Mouse (Mus musculus): ENCODE results near the gene Sorcs2. TPM values are rescaled to one million over a fixed set of nuclear protein-coding genes. Genes with fewer than 3 reads are reported as not detected.

The Sorcs2 gene
- polyA plus RNA-seq, 1 experiment from 2014 or later = 21.2 TPM

DNA sequence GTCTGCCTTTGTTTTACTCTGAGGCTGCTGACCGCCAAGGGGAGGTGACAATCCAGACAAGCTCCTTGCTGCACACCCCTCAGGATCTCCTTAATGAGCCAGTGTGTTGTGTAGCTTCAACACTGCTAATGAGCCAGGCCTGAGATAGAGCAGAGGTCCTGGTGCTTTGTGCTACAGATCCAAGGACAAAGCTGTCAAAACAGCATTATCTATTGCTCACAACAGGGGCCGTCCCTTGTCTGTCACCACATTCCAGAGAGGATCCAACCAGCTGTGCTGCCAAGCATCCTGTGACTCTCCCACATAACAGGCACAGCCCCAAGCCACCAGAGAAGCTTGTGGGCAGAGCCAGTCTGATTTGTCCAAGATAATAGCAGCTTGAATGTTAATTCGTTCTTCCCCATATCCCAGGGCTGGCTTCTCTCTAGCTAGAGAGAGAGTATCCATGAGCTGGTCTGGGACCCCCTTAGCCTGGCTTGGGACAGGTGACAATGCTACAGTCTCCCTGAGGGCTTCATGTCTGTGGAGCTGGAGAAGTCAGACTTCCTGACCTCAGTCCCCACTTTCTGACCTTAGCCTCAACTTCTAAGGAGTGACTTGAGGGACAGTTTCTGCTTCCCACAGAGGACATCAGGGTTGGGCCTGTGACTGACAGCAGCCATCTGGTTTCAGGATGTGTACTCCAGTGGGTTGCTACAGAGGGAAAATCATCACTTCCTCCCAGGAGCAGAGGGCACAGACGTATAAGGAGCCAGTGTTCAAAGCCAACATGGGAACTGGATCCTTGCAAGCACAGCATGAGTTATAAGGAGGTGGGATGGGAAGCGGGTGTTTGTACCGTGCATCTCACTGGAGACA, 328.2 kb downstream of the Sorcs2 start:
- H3K27me3 ChIP-seq = no peaks in the 10 kb centered on the region
- no peak overlapping the region for H3K4me2 ChIP-seq
- WGBS = 44% methylated on average over 6 of the region's 6 CpGs
- H3K9me3 ChIP-seq = no peaks in the 10 kb centered on the region
- peak; percentile 80 for ATAC-seq (ENCODE audit: borderline replicate concordance, extremely low read depth, low FRiP score, low TSS enrichment)
- no peak overlapping the region for H3K4me3 ChIP-seq
- H3K36me3 ChIP-seq = no peaks in the 10 kb centered on the region
- peaks cover 18% of the 10 kb centered on the region for H3K4me1 ChIP-seq
- H3K27ac ChIP-seq = peak overlapping the region; percentile 66
- no peak overlapping the region for H3K9ac ChIP-seq

DNA sequence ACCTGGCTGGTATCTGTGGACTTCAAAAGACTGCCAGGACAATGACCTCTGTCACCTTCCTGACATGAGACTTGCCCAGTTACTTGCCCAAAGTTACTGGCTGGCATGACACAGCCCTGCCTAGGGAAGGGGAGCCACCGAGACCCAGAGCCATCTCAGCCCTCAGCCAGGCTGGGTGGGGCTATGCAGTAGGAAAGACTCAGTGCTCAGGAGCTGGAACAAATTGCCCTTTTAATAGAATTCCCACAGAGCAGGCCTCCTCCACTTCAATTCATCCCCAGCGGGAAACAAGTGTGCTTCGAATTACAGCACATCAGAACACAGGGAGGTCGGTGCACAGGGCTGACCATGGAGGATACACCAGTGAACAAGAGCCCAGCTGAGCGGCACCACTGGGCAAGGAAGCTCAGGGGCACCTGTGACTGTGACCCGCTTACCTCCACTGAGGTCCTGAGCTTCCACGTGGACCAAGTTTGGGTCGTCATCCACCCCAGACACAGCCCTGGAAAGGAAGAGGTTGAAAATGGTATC, 330.2 kb downstream of the Sorcs2 start:
- H3K9me3 ChIP-seq = no peaks in the 10 kb centered on the region
- no peak overlapping the region for H3K27ac ChIP-seq
- no peak overlapping the region for H3K9ac ChIP-seq
- no peak overlapping the region for H3K4me3 ChIP-seq
- H3K36me3 ChIP-seq = no peaks in the 10 kb centered on the region
- ATAC-seq (ENCODE audit: borderline replicate concordance, extremely low read depth, low FRiP score, low TSS enrichment) = no peak
- peaks cover 18% of the 10 kb centered on the region for H3K4me1 ChIP-seq
- H3K27me3 ChIP-seq = no peaks in the 10 kb centered on the region
- 73% methylated on average over 8 of the region's 8 CpGs for WGBS
- H3K4me2 ChIP-seq = no peak overlapping the region

DNA sequence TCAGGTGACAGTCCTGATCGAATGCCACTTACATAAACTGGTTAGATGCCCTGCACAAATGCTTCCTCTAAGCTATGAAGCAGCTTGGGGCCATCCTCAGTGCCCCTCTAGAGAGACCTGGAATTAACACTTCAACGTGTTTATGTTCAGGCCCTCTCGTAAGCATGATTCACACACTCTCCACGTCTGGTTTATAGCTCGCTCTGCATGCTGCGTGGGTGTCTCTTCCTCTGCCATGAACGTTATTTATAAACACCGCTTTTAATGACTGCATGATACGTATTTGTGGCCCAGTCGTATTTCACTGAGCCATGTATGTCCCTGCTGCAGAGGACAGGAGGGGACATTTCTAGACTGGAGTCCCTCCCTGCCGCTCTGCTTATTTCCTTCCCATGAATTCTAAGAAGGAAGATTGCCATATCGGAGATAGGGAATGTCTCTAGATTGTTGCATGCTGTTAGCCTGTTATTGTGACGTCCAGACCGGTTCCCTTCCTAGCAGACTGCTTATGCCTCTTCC, 340.1 kb downstream of the Sorcs2 start:
- Histone ChIP-seq H3K9me3 (no peaks in the 10 kb centered on the region), H3K4me3 (no peak overlapping the region), H3K4me1 (no peaks in the 10 kb centered on the region), H3K27ac (no peak overlapping the region), H3K4me2 (no peak overlapping the region), H3K27me3 (no peaks in the 10 kb centered on the region), H3K36me3 (no peaks in the 10 kb centered on the region), H3K9ac (no peak overlapping the region)
- WGBS = 71% methylated on average over 14 of the region's 14 CpGs
- no peak for ATAC-seq (ENCODE audit: borderline replicate concordance, extremely low read depth, low FRiP score, low TSS enrichment)

DNA sequence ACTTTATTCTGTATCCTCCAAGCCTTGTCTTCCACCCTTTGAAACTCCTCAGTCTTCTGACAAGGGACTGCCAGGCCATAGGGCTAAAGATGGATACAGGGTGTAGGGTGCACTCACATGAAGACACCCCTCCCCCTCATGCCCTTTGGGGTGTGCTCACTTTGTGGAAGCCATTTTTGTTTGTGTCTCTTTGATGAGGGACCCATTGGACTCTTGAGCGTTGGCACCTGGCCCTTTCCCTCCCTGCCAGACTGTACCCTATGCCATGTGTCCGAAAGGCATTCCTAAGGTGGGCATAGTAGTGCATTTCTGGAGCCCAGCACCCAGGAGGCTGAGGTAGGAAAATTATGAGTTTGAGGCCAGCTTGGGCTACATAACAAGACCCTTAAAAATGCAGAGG, 341.0 kb downstream of the Sorcs2 start:
- H3K4me3 ChIP-seq = no peak overlapping the region
- no peaks in the 10 kb centered on the region for H3K9me3 ChIP-seq

GRCm38 (mm10) chr5:36055876-36056275, 342.1 kb downstream of the Sorcs2 start:
- Histone ChIP-seq H3K27ac (no peak overlapping the region), H3K27me3 (no peaks in the 10 kb centered on the region), H3K9ac (no peak overlapping the region), H3K4me1 (no peaks in the 10 kb centered on the region), H3K36me3 (no peaks in the 10 kb centered on the region), H3K9me3 (no peaks in the 10 kb centered on the region), H3K4me3 (no peak overlapping the region), H3K4me2 (no peak overlapping the region)
- no peak for ATAC-seq (ENCODE audit: borderline replicate concordance, extremely low read depth, low FRiP score, low TSS enrichment)
- WGBS = 82% methylated on average over 14 of the region's 14 CpGs

More for the DNA sequence above, 341.0 kb downstream of the Sorcs2 start:
- Histone ChIP-seq H3K9ac (no peak overlapping the region), H3K4me2 (no peak overlapping the region), H3K4me1 (no peaks in the 10 kb centered on the region), H3K36me3 (no peaks in the 10 kb centered on the region), H3K27ac (no peak overlapping the region), H3K27me3 (no peaks in the 10 kb centered on the region)
- WGBS = 88% methylated on average over 2 of the region's 2 CpGs
- no peak for ATAC-seq (ENCODE audit: borderline replicate concordance, extremely low read depth, low FRiP score, low TSS enrichment)

DNA sequence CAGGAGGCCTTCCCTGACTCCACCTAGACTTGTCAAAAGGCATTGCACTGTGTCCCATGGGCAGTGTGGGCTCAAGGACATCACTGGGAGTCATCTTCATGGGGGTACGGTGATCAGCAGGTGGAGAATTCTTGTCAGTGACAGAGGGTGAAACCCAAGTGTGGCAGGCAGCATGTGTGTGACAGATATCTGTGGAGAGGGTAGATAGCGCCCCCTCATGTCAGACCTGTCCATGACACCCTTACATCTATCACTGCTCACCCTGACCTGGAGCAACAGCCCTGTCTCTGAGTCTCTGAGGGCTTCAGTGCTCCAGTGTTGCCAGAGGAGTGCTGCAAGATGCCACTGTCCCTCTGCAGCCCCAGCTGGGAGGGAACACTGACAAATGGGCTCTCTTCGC, 343.4 kb downstream of the Sorcs2 start:
- Histone ChIP-seq H3K4me3 (no peak overlapping the region), H3K4me1 (no peaks in the 10 kb centered on the region), H3K27ac (no peak overlapping the region), H3K9me3 (no peaks in the 10 kb centered on the region), H3K27me3 (no peaks in the 10 kb centered on the region), H3K36me3 (no peaks in the 10 kb centered on the region), H3K4me2 (no peak overlapping the region), H3K9ac (no peak overlapping the region)
- ATAC-seq (ENCODE audit: borderline replicate concordance, extremely low read depth, low FRiP score, low TSS enrichment) = no peak
- 38% methylated on average over 3 of the region's 3 CpGs for WGBS

GRCm38 (mm10) chr5:36043154-36043553, 354.8 kb downstream of the Sorcs2 start:
- 91% methylated on average over 2 of the region's 2 CpGs for WGBS
- Histone ChIP-seq H3K4me1 (peaks cover 20% of the 10 kb centered on the region), H3K9ac (no peak overlapping the region), H3K4me2 (no peak overlapping the region), H3K36me3 (no peaks in the 10 kb centered on the region), H3K27me3 (no peaks in the 10 kb centered on the region), H3K9me3 (no peaks in the 10 kb centered on the region), H3K4me3 (no peak overlapping the region), H3K27ac (no peak overlapping the region)
- ATAC-seq (ENCODE audit: borderline replicate concordance, extremely low read depth, low FRiP score, low TSS enrichment) = no peak

GRCm38 (mm10) chr5:36041756-36042155, 356.2 kb downstream of the Sorcs2 start:
- Histone ChIP-seq H3K4me2 (no peak overlapping the region), H3K36me3 (no peaks in the 10 kb centered on the region), H3K4me3 (no peak overlapping the region), H3K27ac (0 out of 2 replicates have a peak overlapping the region, but pooled peaks have one; percentile 59), H3K9me3 (no peaks in the 10 kb centered on the region), H3K27me3 (no peaks in the 10 kb centered on the region), H3K9ac (no peak overlapping the region), H3K4me1 (peaks cover 20% of the 10 kb centered on the region)
- ATAC-seq (ENCODE audit: borderline replicate concordance, extremely low read depth, low FRiP score, low TSS enrichment) = no peak
- WGBS = 77% methylated on average over 6 of the region's 6 CpGs

DNA sequence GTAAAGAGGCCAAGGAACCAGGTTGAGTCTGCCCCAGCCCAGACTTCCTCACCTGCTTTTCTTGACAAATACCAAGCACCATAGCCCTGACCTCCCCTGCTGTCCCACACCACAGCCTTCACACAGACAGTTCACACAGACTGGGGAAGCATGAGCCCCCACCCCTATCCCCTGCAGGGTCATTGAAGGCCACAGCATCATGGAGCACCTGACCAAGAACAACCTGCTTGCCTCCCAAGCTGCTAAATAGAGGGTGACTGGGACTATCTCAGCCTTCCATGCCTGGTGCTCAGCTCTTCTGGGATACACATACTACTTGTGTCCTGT, 356.7 kb downstream of the Sorcs2 start:
- ATAC-seq (ENCODE audit: borderline replicate concordance, extremely low read depth, low FRiP score, low TSS enrichment) = no peak
- Histone ChIP-seq H3K27ac (peak overlapping the region; percentile 59), H3K9ac (no peak overlapping the region), H3K4me3 (no peak overlapping the region), H3K4me1 (peaks cover 20% of the 10 kb centered on the region), H3K27me3 (no peaks in the 10 kb centered on the region), H3K4me2 (no peak overlapping the region), H3K9me3 (no peaks in the 10 kb centered on the region), H3K36me3 (no peaks in the 10 kb centered on the region)

GRCm38 (mm10) chr5:36040398-36041235, 357.3 kb downstream of the Sorcs2 start:
- H3K27ac ChIP-seq = peak overlapping the region; percentile 59
- WGBS = 38% methylated on average over 13 of the region's 13 CpGs
- peak; percentile 78 for ATAC-seq (ENCODE audit: borderline replicate concordance, extremely low read depth, low FRiP score, low TSS enrichment)

GRCm38 (mm10) chr5:36039596-36039995, 358.3 kb downstream of the Sorcs2 start:
- Histone ChIP-seq H3K9me3 (no peaks in the 10 kb centered on the region), H3K9ac (no peak overlapping the region), H3K4me2 (no peak overlapping the region), H3K4me1 (peaks cover 20% of the 10 kb centered on the region), H3K36me3 (no peaks in the 10 kb centered on the region), H3K4me3 (no peak overlapping the region), H3K27me3 (no peaks in the 10 kb centered on the region), H3K27ac (no peak overlapping the region)
- 87% methylated on average over 5 of the region's 5 CpGs for WGBS
- no peak for ATAC-seq (ENCODE audit: borderline replicate concordance, extremely low read depth, low FRiP score, low TSS enrichment)

More at GRCm38 (mm10) chr5:36040398-36041235, 357.3 kb downstream of the Sorcs2 start:
- H3K9ac ChIP-seq = no peak overlapping the region
- peaks cover 20% of the 10 kb centered on the region for H3K4me1 ChIP-seq
- no peak overlapping the region for H3K4me3 ChIP-seq
- H3K36me3 ChIP-seq = no peaks in the 10 kb centered on the region
- no peak overlapping the region; the same call in 1 of the 2 replicates for H3K4me2 ChIP-seq
- H3K9me3 ChIP-seq = no peaks in the 10 kb centered on the region
- no peaks in the 10 kb centered on the region for H3K27me3 ChIP-seq
